Mouse (Mus musculus): ENCODE measurements around the gene Kdm1a. TPM values are rescaled to one million over a fixed set of nuclear protein-coding genes. Genes with fewer than 3 reads are reported as not detected.

Kdm1a gene
- total RNA-seq, 1 experiment, result 124 TPM

DNA sequence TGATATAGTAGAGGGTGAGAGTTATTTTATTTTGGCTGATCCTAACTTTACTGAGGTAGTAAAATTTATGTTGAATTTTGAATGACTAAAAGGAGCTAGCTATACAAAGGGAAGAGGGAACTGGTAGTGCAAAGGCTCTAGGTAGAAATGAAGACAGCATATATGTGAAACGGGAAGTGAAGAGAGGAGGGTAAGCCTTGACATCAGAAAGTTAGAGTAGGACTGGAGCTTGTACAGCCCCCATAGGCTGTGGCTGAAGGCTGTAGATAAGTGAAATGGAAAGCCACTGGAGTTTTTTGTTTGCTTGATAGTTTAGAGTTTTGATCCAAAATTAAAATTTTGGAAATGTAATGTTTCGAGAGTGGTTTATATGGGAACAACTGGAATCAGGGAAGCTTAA, 83.9 kb downstream of the Kdm1a start:
- no peak overlapping the region for H3K4me3 ChIP-seq (ENCODE audit: insufficient read depth in 1 of 2, low read depth in 1 of 2, low read length in 2 of 2, poor library complexity in 1 of 2, severe bottlenecking in 1 of 2)
- H3K9ac ChIP-seq (ENCODE audit: insufficient read depth, low read depth, low read length, poor library complexity, severe bottlenecking), result no peak overlapping the region
- no peaks in the 10 kb centered on the region for H3K9me3 ChIP-seq (ENCODE audit: control insufficient read depth, insufficient read depth, low read depth, low read length)
- DNase-seq (ENCODE audit: low read depth, low spot score), result no peak
- H3K4me1 ChIP-seq (ENCODE audit: control insufficient read depth in 2 of 2, insufficient read depth in 2 of 2, low read length in 2 of 2, poor library complexity in 1 of 2), result no peaks in the 10 kb centered on the region; a peak in 1 of 4 replicates
- H3K27ac ChIP-seq (ENCODE audit: insufficient read depth, low read depth, low read length, poor library complexity, severe bottlenecking), result no peak overlapping the region
- H3K36me3 ChIP-seq (ENCODE audit: control insufficient read depth, insufficient read depth, low read length, poor library complexity, severe bottlenecking), result no peaks in the 10 kb centered on the region; the same call in 1 of the 2 replicates
- in situ Hi-C loops (cut with MboI; ENCODE audit: low sequenced_read_pairs in 2 of 2, unreplicated experiment in 2 of 2), result no loop called here
- TF ChIP-seq ZC3H11A (IDR thresholded peaks at IDR 0.05; ENCODE audit: borderline replicate concordance, low read depth, low read length), result no peak
- TF ChIP-seq CHD2 (IDR thresholded peaks at IDR 0.05; ENCODE audit: low read depth, low read length), result no peak
- TF ChIP-seq ZNF384 (IDR thresholded peaks at IDR 0.05; ENCODE audit: low read depth, low read length), result no peak
- no peak for TF ChIP-seq MAFK (IDR thresholded peaks at IDR 0.05; ENCODE audit: insufficient read depth, low read depth, low read length)
- TF ChIP-seq HCFC1 (IDR thresholded peaks at IDR 0.05; ENCODE audit: borderline replicate concordance, insufficient read depth, low read length), result no peak

DNA sequence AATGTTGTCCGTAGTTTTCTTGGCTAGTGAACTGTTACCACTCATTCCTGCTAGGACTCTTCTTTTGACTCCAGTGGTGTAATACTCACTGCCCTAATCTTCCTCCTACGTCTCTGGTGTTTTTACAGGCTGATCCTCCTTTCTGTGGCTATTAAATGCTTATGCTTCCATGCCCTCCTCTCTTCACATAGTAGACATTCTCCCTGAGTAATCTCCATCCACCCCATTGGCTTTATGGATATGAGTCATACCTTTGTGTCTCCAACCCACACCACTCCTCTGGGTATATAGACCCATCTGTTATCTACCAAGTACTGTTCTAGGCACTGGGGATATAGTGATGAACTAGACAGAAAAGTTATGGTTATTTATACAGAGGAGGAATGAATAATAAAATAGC, 84.4 kb downstream of the Kdm1a start:
- H3K9ac ChIP-seq (ENCODE audit: insufficient read depth, low read depth, low read length, poor library complexity, severe bottlenecking), result no peak overlapping the region
- no peak for DNase-seq (ENCODE audit: low read depth, low spot score)
- no peak overlapping the region for H3K4me3 ChIP-seq (ENCODE audit: insufficient read depth in 1 of 2, low read depth in 1 of 2, low read length in 2 of 2, poor library complexity in 1 of 2, severe bottlenecking in 1 of 2)
- H3K9me3 ChIP-seq (ENCODE audit: control insufficient read depth, insufficient read depth, low read depth, low read length), result no peaks in the 10 kb centered on the region
- TF ChIP-seq MAFK (IDR thresholded peaks at IDR 0.05; ENCODE audit: insufficient read depth, low read depth, low read length), result no peak
- no peak for TF ChIP-seq ZC3H11A (IDR thresholded peaks at IDR 0.05; ENCODE audit: borderline replicate concordance, low read depth, low read length)
- no peak for TF ChIP-seq HCFC1 (IDR thresholded peaks at IDR 0.05; ENCODE audit: borderline replicate concordance, insufficient read depth, low read length)
- TF ChIP-seq ZNF384 (IDR thresholded peaks at IDR 0.05; ENCODE audit: low read depth, low read length), result no peak
- no peak for TF ChIP-seq CHD2 (IDR thresholded peaks at IDR 0.05; ENCODE audit: low read depth, low read length)
- in situ Hi-C loops (cut with MboI; ENCODE audit: low sequenced_read_pairs in 2 of 2, unreplicated experiment in 2 of 2), result no loop called here
- no peaks in the 10 kb centered on the region; a peak in 1 of 4 replicates for H3K4me1 ChIP-seq (ENCODE audit: control insufficient read depth in 2 of 2, insufficient read depth in 2 of 2, low read length in 2 of 2, poor library complexity in 1 of 2)
- no peak overlapping the region for H3K27ac ChIP-seq (ENCODE audit: insufficient read depth, low read depth, low read length, poor library complexity, severe bottlenecking)
- H3K36me3 ChIP-seq (ENCODE audit: control insufficient read depth, insufficient read depth, low read length, poor library complexity, severe bottlenecking), result no peaks in the 10 kb centered on the region; the same call in 1 of the 2 replicates

GRCm38 (mm10) chr4:136512905-136513304, 89.6 kb downstream of the Kdm1a start:
- TF ChIP-seq ZNF384 (IDR thresholded peaks at IDR 0.05; ENCODE audit: low read depth, low read length), result no peak
- TF ChIP-seq ZC3H11A (IDR thresholded peaks at IDR 0.05; ENCODE audit: borderline replicate concordance, low read depth, low read length), result no peak
- TF ChIP-seq CHD2 (IDR thresholded peaks at IDR 0.05; ENCODE audit: low read depth, low read length), result no peak
- TF ChIP-seq MAFK (IDR thresholded peaks at IDR 0.05; ENCODE audit: insufficient read depth, low read depth, low read length), result no peak
- TF ChIP-seq HCFC1 (IDR thresholded peaks at IDR 0.05; ENCODE audit: borderline replicate concordance, insufficient read depth, low read length), result no peak
- no peak overlapping the region for H3K27ac ChIP-seq (ENCODE audit: insufficient read depth, low read depth, low read length, poor library complexity, severe bottlenecking)
- H3K9me3 ChIP-seq (ENCODE audit: control insufficient read depth, insufficient read depth, low read depth, low read length), result no peaks in the 10 kb centered on the region
- H3K36me3 ChIP-seq (ENCODE audit: control insufficient read depth, insufficient read depth, low read length, poor library complexity, severe bottlenecking), result no peaks in the 10 kb centered on the region
- H3K9ac ChIP-seq (ENCODE audit: insufficient read depth, low read depth, low read length, poor library complexity, severe bottlenecking), result no peak overlapping the region
- in situ Hi-C loops (cut with MboI; ENCODE audit: low sequenced_read_pairs in 2 of 2, unreplicated experiment in 2 of 2), result no loop called here
- no peak for DNase-seq (ENCODE audit: low read depth, low spot score)
- peaks cover 0 to 4% of the 10 kb centered on the region in 2 experiments; a peak in 1 of 4 replicates for H3K4me1 ChIP-seq (ENCODE audit: control insufficient read depth in 2 of 2, insufficient read depth in 2 of 2, low read length in 2 of 2, poor library complexity in 1 of 2)
- H3K4me3 ChIP-seq (ENCODE audit: insufficient read depth in 1 of 2, low read depth in 1 of 2, low read length in 2 of 2, poor library complexity in 1 of 2, severe bottlenecking in 1 of 2), result no peak overlapping the region

- Histone ChIP-seq H3K4me3 (ENCODE audit: insufficient read depth in 1 of 2, low read depth in 1 of 2, low read length in 2 of 2, poor library complexity in 1 of 2, severe bottlenecking in 1 of 2) (no peak overlapping the region), H3K4me1 (ENCODE audit: control insufficient read depth in 2 of 2, insufficient read depth in 2 of 2, low read length in 2 of 2, poor library complexity in 1 of 2) (peaks cover 0 to 4% of the 10 kb centered on the region in 2 experiments; a peak in 1 of 4 replicates), H3K27ac (ENCODE audit: insufficient read depth, low read depth, low read length, poor library complexity, severe bottlenecking) (no peak overlapping the region), H3K9ac (ENCODE audit: insufficient read depth, low read depth, low read length, poor library complexity, severe bottlenecking) (no peak overlapping the region), H3K9me3 (ENCODE audit: control insufficient read depth, insufficient read depth, low read depth, low read length) (no peaks in the 10 kb centered on the region), H3K36me3 (ENCODE audit: control insufficient read depth, insufficient read depth, low read length, poor library complexity, severe bottlenecking) (no peaks in the 10 kb centered on the region)
- in situ Hi-C loops (cut with MboI; ENCODE audit: low sequenced_read_pairs in 2 of 2, unreplicated experiment in 2 of 2), result no loop called here
- no peak for TF ChIP-seq CHD2 (IDR thresholded peaks at IDR 0.05; ENCODE audit: low read depth, low read length)
- TF ChIP-seq ZC3H11A (IDR thresholded peaks at IDR 0.05; ENCODE audit: borderline replicate concordance, low read depth, low read length), result no peak
- TF ChIP-seq MAFK (IDR thresholded peaks at IDR 0.05; ENCODE audit: insufficient read depth, low read depth, low read length), result no peak
- no peak for TF ChIP-seq ZNF384 (IDR thresholded peaks at IDR 0.05; ENCODE audit: low read depth, low read length)
- TF ChIP-seq HCFC1 (IDR thresholded peaks at IDR 0.05; ENCODE audit: borderline replicate concordance, insufficient read depth, low read length), result no peak
- DNase-seq (ENCODE audit: low read depth, low spot score), result no peak
Observed at GRCm38 (mm10) chr4:136511708-136512107, 90.8 kb downstream of the Kdm1a start.

- in situ Hi-C loops (cut with MboI; ENCODE audit: low sequenced_read_pairs in 2 of 2, unreplicated experiment in 2 of 2), result no loop called here
- TF ChIP-seq HCFC1 (IDR thresholded peaks at IDR 0.05; ENCODE audit: borderline replicate concordance, insufficient read depth, low read length), result no peak
- no peak for TF ChIP-seq MAFK (IDR thresholded peaks at IDR 0.05; ENCODE audit: insufficient read depth, low read depth, low read length)
- TF ChIP-seq CHD2 (IDR thresholded peaks at IDR 0.05; ENCODE audit: low read depth, low read length), result no peak
- no peak for TF ChIP-seq ZNF384 (IDR thresholded peaks at IDR 0.05; ENCODE audit: low read depth, low read length)
- TF ChIP-seq ZC3H11A (IDR thresholded peaks at IDR 0.05; ENCODE audit: borderline replicate concordance, low read depth, low read length), result peak; percentile 9; the same call in 1 of the 2 replicates
- H3K9ac ChIP-seq (ENCODE audit: insufficient read depth, low read depth, low read length, poor library complexity, severe bottlenecking), result no peak overlapping the region
- no peak for DNase-seq (ENCODE audit: low read depth, low spot score)
- H3K9me3 ChIP-seq (ENCODE audit: control insufficient read depth, insufficient read depth, low read depth, low read length), result no peaks in the 10 kb centered on the region
- no peaks in the 10 kb centered on the region for H3K36me3 ChIP-seq (ENCODE audit: control insufficient read depth, insufficient read depth, low read length, poor library complexity, severe bottlenecking)
- H3K4me1 ChIP-seq (ENCODE audit: control insufficient read depth in 2 of 2, insufficient read depth in 2 of 2, low read length in 2 of 2, poor library complexity in 1 of 2), result peaks cover 0 to 4% of the 10 kb centered on the region in 2 experiments; a peak in 1 of 4 replicates
- H3K27ac ChIP-seq (ENCODE audit: insufficient read depth, low read depth, low read length, poor library complexity, severe bottlenecking), result no peak overlapping the region
- H3K4me3 ChIP-seq (ENCODE audit: insufficient read depth in 1 of 2, low read depth in 1 of 2, low read length in 2 of 2, poor library complexity in 1 of 2, severe bottlenecking in 1 of 2), result no peak overlapping the region
Observed at GRCm38 (mm10) chr4:136509857-136510256, 92.7 kb downstream of the Kdm1a start.

Data from ES-E14 (cell line).